Mouse (Mus musculus) kidney, embryonic 16.5 days (tissue): Measurements from ENCODE around the gene Palld. TPM values are rescaled to one million over a fixed set of nuclear protein-coding genes. Genes with fewer than 3 reads are reported as not detected.

Source experiments
- ATAC-seq: fragments of 200-750 bp; cut with Nextera tagmentation; 2 replicates; pipeline ENCODE4 v1.8.0; 2017; ENCODE audit warnings: moderate TSS enrichment; ENCODE audit not compliant: low FRiP score, low TSS enrichment
- H3K27ac ChIP-seq: fragments of 300-500 bp; sonication (generic); 2 replicates; pipeline ENCODE4 v1.5.1; 2014; ENCODE audit warnings: low read length
- H3K27me3 ChIP-seq: fragments of 300-500 bp; sonication (generic); 2 replicates; pipeline ENCODE4 v1.6.1; 2014; ENCODE audit warnings: low read length, control low read depth, mixed read lengths; ENCODE audit not compliant: insufficient read depth
- H3K36me3 ChIP-seq: fragments of 300-500 bp; sonication (generic); 2 replicates; pipeline ENCODE4 v1.6.1; 2014; ENCODE audit warnings: low read length, control low read depth, mixed read lengths; ENCODE audit not compliant: insufficient read depth
- H3K4me1 ChIP-seq: fragments of 300-500 bp; sonication (generic); 2 replicates; pipeline ENCODE4 v1.6.1; 2014; ENCODE audit warnings: low read length, control low read depth, mixed read lengths; ENCODE audit not compliant: insufficient read depth
- H3K4me2 ChIP-seq: fragments of 300-500 bp; sonication (generic); replicated peaks from 2 replicates; pipeline ENCODE4 v1.6.1; 2014; ENCODE audit warnings: low read depth, low read length
- H3K4me3 ChIP-seq: fragments of 300-500 bp; sonication (generic); 2 replicates; pipeline ENCODE4 v1.5.1; 2014; ENCODE audit warnings: mild to moderate bottlenecking, low read length
- H3K9ac ChIP-seq: fragments of 300-500 bp; sonication (generic); replicated peaks from 2 replicates; pipeline ENCODE4 v1.6.1; 2014; ENCODE audit warnings: low read length
- H3K9me3 ChIP-seq: fragments of 300-500 bp; sonication (generic); 2 replicates; pipeline ENCODE4 v1.6.1; 2016; ENCODE audit warnings: low read length, control low read depth
- WGBS: fragments of 180-500 bp; shearing (Covaris S2); extraction: QIAGEN DNeasy Blood & Tissue Kit; methylation state at CpG from one replicate; pipeline ENCODE4 v1.1.7; 2014; 5-methylcytosine and 5-hydroxymethylcytosine counted together
- polyA plus RNA-seq: library from polyadenylated mRNA; unstranded; fragments of >200 nt; fragmentation: Nextera tagmentation; extraction: Ambion mirVana; gene quantifications from 2 replicates; pipeline ENCODE4 v1.2.1, GENCODE M21; 2015

Palld gene
- polyA plus RNA-seq, 1 experiment from 2014 or later: 71.8 TPM

DNA sequence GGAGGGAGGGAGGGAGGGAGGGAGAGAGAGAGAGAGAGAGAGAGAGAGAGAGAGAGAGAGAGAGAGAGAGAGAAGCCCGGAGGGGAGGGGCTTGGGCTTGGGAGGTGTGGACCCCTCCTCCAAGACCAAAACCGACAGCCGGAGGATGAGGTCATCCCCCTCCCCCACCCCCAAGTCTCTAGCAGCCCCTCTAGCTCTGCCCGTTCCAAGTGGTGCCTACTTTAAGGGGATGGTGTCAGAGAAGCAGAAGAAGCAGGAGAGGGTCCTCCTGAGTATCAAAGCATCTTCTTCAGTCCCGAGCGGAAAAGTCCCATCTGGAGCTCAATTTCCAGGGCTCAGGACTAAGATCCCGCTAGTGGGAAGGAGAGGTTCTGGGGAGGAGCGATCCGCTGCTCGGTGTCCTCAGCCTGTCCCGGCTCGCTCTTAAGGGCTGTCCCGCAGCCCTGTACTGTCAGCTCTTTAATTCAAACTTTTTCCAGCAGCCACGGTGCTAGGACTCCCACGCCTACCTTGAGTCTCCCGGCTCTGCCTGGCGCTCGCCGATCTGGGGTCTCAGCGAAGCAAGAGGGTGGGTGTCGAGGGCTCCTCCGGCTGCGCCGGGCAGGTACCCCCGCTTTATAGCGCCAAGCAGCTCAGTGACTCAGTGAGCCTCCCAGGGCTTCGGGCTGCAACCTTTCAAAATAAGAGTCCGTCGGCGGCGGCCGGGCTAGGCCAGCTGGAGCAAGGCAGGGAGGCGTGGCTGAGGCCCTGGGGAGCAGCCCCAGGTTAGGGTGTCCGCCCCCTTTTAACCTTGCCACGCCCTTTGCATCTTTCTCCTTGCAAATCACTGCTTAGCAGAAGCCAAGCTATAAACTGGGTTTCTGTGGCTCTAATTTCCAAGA is 311.7 kb downstream of the Palld start:
- peak; percentile 96 for ATAC-seq
- Histone ChIP-seq H3K9ac (peak overlapping the region; percentile 68), H3K27ac (peak overlapping the region; percentile 91), H3K4me2 (peak overlapping the region; percentile 73), H3K36me3 (no peaks in the 10 kb centered on the region), H3K27me3 (no peaks in the 10 kb centered on the region), H3K9me3 (no peaks in the 10 kb centered on the region), H3K4me1 (peaks cover 5% of the 10 kb centered on the region; the same call in 1 of the 2 replicates), H3K4me3 (peak overlapping the region; percentile 76)
- WGBS: under 1% methylated on average over 35 of the region's 35 CpGs

DNA sequence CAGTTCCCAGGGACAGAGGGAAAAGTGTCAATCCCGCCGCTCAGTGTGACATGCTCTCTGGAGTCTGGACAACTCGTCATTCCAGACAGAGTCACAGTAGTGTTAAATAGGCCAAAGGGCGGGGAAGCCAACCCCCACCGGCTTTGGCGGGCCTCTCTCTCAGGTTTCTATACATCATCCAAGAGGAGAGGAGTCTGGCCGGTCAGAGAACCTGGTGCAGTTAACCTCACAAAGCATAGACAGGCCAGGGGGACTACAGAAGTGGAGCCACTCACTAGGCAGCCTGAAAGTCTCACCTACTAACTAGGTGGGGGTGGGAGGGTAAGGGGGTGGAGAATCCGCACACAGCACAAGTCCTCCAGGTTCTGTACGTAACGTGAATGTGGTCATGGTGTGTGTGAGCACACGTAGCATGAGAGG is 312.5 kb downstream of the Palld start:
- 5% methylated on average over 11 of the region's 11 CpGs for WGBS
- Histone ChIP-seq H3K27ac (peak overlapping the region; percentile 4; the same call in 1 of the 2 replicates), H3K9ac (peak overlapping the region; percentile 52), H3K4me2 (peak overlapping the region; percentile 73), H3K4me3 (peak overlapping the region; percentile 76), H3K27me3 (no peaks in the 10 kb centered on the region), H3K4me1 (peaks cover 5% of the 10 kb centered on the region; the same call in 1 of the 2 replicates), H3K9me3 (no peaks in the 10 kb centered on the region), H3K36me3 (no peaks in the 10 kb centered on the region)
- ATAC-seq: peak; percentile 20

GRCm38 (mm10) chr8:61588336-61588735 is 314.2 kb downstream of the Palld start:
- no peaks in the 10 kb centered on the region for H3K9me3 ChIP-seq
- no peaks in the 10 kb centered on the region for H3K36me3 ChIP-seq
- peaks cover 5% of the 10 kb centered on the region; the same call in 1 of the 2 replicates for H3K4me1 ChIP-seq
- no peak overlapping the region for H3K27ac ChIP-seq
- no peak overlapping the region for H3K4me3 ChIP-seq
- ATAC-seq: no peak
- no peaks in the 10 kb centered on the region for H3K27me3 ChIP-seq
- no peak overlapping the region for H3K4me2 ChIP-seq
- WGBS: 72% methylated on average over 1 of the region's 1 CpGs
- H3K9ac ChIP-seq: no peak overlapping the region

DNA sequence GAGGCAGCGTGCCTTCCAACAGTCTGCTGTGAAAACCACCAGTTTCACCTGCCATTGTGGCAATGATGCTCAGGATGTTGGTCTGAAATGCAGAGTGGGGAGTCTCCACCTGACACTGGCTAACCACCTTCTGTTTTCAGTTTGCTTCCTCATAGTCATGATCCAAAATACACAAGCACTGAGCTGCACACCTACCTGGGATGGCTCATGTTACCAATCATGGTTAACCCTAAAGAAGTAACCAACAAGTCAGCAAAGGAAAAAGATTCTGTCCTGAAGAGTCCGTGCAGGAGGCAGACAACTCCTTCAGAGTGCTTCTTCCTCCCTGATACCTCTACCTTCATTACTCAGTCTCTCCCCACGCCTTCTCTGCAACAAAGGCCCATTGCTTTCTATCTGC is 314.8 kb downstream of the Palld start:
- no peak for ATAC-seq
- no peaks in the 10 kb centered on the region for H3K27me3 ChIP-seq
- H3K9ac ChIP-seq: no peak overlapping the region
- H3K4me2 ChIP-seq: no peak overlapping the region
- no peak overlapping the region for H3K27ac ChIP-seq
- peaks cover 5% of the 10 kb centered on the region; the same call in 1 of the 2 replicates for H3K4me1 ChIP-seq
- 84% methylated on average over 3 of the region's 3 CpGs for WGBS
- H3K36me3 ChIP-seq: no peaks in the 10 kb centered on the region
- no peaks in the 10 kb centered on the region for H3K9me3 ChIP-seq
- H3K4me3 ChIP-seq: no peak overlapping the region

- Histone ChIP-seq H3K4me3 (no peak overlapping the region), H3K27me3 (no peaks in the 10 kb centered on the region), H3K4me2 (no peak overlapping the region), H3K9ac (no peak overlapping the region), H3K4me1 (peaks cover 3% of the 10 kb centered on the region; the same call in 1 of the 2 replicates), H3K9me3 (no peaks in the 10 kb centered on the region), H3K27ac (no peak overlapping the region), H3K36me3 (peaks cover 5% of the 10 kb centered on the region; the same call in 1 of the 2 replicates)
- ATAC-seq: no peak
- 90% methylated on average over 3 of the region's 3 CpGs for WGBS
These were observed 316.0 kb downstream of the Palld start for GRCm38 (mm10) chr8:61586529-61586928.

DNA sequence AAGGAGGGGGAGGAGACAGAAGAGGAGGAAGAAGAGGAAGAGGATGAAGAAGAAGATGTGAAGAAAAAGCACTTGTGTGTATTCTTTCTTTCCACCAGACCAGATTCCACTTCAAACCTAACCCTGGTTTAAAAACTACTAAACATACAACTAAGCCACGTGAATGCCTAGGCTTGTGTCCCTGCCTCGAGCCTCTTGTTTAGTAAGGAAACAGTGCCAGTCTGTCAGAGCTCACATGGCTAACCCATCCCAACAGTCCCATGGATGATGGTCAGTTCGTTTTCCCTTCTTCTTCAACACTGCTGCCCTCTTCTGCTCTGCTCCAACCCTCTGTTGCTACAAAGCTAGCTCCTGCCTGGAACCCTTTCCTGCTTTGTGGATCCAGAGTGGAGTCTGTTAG is 316.7 kb downstream of the Palld start:
- Histone ChIP-seq H3K9ac (no peak overlapping the region), H3K27me3 (no peaks in the 10 kb centered on the region), H3K4me3 (no peak overlapping the region), H3K4me1 (no peaks in the 10 kb centered on the region), H3K27ac (no peak overlapping the region), H3K4me2 (no peak overlapping the region), H3K36me3 (peaks cover 5% of the 10 kb centered on the region; the same call in 1 of the 2 replicates), H3K9me3 (no peaks in the 10 kb centered on the region)
- ATAC-seq: no peak
- WGBS: 80% methylated on average over 3 of the region's 3 CpGs

GRCm38 (mm10) chr8:61584714-61585383 is 317.6 kb downstream of the Palld start:
- no peaks in the 10 kb centered on the region for H3K27me3 ChIP-seq
- H3K4me1 ChIP-seq: no peaks in the 10 kb centered on the region
- no peak overlapping the region for H3K4me3 ChIP-seq
- no peak overlapping the region for H3K4me2 ChIP-seq
- no peaks in the 10 kb centered on the region for H3K9me3 ChIP-seq
- ATAC-seq: no peak
- H3K36me3 ChIP-seq: peaks cover 5% of the 10 kb centered on the region; the same call in 1 of the 2 replicates
- no peak overlapping the region for H3K9ac ChIP-seq
- WGBS: 66% methylated on average over 5 of the region's 5 CpGs
- H3K27ac ChIP-seq: no peak overlapping the region; the same call in 1 of the 2 replicates

- WGBS: 78% methylated on average over 8 of the region's 8 CpGs
- no peaks in the 10 kb centered on the region for H3K4me1 ChIP-seq
- no peak for ATAC-seq
- no peaks in the 10 kb centered on the region for H3K9me3 ChIP-seq
- no peak overlapping the region for H3K4me3 ChIP-seq
- H3K27me3 ChIP-seq: no peaks in the 10 kb centered on the region
- H3K9ac ChIP-seq: no peak overlapping the region
- no peak overlapping the region for H3K4me2 ChIP-seq
- peaks cover 7% of the 10 kb centered on the region; the same call in 1 of the 2 replicates for H3K36me3 ChIP-seq
- no peak overlapping the region for H3K27ac ChIP-seq
These were observed 319.9 kb downstream of the Palld start for GRCm38 (mm10) chr8:61582547-61582946.

DNA sequence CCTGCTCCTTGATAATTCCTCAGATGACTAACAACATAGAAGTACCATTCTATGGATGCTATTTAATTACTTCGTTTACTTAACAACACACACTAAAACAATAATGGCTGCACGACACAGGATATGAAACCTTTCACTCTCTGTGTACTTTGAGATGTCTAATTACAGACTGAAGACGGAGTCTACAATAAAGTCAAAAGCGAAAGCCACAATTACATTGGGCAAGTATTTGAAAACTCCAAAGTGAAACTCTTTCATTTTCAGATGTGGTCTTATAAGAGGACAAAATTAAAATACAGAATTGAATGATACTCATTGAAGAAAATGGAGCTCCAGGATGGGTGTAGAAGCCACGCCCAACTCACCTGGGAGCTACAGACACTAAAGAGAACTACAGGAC is 321.2 kb downstream of the Palld start:
- no peaks in the 10 kb centered on the region for H3K27me3 ChIP-seq
- WGBS: 82% methylated on average over 5 of the region's 5 CpGs
- H3K4me1 ChIP-seq: no peaks in the 10 kb centered on the region
- no peak for ATAC-seq
- no peaks in the 10 kb centered on the region for H3K9me3 ChIP-seq
- H3K9ac ChIP-seq: no peak overlapping the region
- peaks cover 7% of the 10 kb centered on the region; the same call in 1 of the 2 replicates for H3K36me3 ChIP-seq
- no peak overlapping the region for H3K4me2 ChIP-seq
- no peak overlapping the region for H3K4me3 ChIP-seq
- no peak overlapping the region for H3K27ac ChIP-seq
